Mouse (Mus musculus): ENCODE data around the gene Apoc3. TPM values are rescaled to one million over a fixed set of nuclear protein-coding genes. Genes with fewer than 3 reads are reported as not detected.

The Apoc3 gene
- polyA plus RNA-seq, 1 experiment from 2014 or later = 4.2 TPM

GRCm38 (mm10) chr9:46261131-46261530 lies 25.7 kb upstream of the Apoc3 start:
- ATAC-seq (replicated peaks; ENCODE audit: low FRiP score) = no peak
- 78% methylated on average over 7 of the region's 7 CpGs for WGBS

DNA sequence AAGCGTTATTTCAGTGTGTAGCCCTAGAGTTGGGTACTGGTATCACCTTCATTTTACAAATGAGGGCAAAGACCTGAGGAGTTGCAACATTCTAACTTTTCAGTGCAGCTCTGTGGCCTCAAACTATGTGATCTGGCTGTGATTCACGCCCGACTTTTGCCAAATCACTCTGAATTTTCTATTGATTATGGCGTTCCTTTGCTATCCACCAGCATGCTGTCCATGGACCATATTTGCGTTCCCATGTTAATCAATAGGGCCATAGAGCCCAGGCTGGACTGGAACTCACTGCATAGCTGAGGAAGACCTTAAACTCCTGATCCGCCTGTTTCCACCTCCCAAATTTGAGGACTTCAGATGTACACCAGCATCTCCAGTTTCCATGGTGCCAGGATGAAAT lies 23.7 kb upstream of the Apoc3 start:
- Histone ChIP-seq H3K27ac (ENCODE audit: low read depth, low read length) (no peak overlapping the region), H3K4me2 (no peak overlapping the region), H3K4me1 (replicated peaks; ENCODE audit: control insufficient read depth, insufficient read depth, low read length) (no peaks in the 10 kb centered on the region), H3K9me3 (ENCODE audit: control insufficient read depth, low read length) (no peaks in the 10 kb centered on the region), H3K36me3 (ENCODE audit: control insufficient read depth, insufficient read depth, low read length) (no peaks in the 10 kb centered on the region), H3K27me3 (replicated peaks; ENCODE audit: control insufficient read depth, insufficient read depth, low read length) (no peaks in the 10 kb centered on the region), H3K4me3 (ENCODE audit: low read depth, low read length) (no peak overlapping the region), H3K9ac (ENCODE audit: low read depth, low read length) (no peak overlapping the region)
- no peak for ATAC-seq (replicated peaks; ENCODE audit: low FRiP score)
- no peak for DNase-seq (ENCODE audit: low spot score)
- WGBS = 85% methylated on average over 6 of the region's 6 CpGs

More at GRCm38 (mm10) chr9:46261131-46261530, 25.7 kb upstream of the Apoc3 start:
- DNase-seq (ENCODE audit: low spot score) = no peak
- Histone ChIP-seq H3K9me3 (ENCODE audit: control insufficient read depth, low read length) (no peaks in the 10 kb centered on the region), H3K9ac (ENCODE audit: low read depth, low read length) (no peak overlapping the region), H3K4me1 (replicated peaks; ENCODE audit: control insufficient read depth, insufficient read depth, low read length) (no peaks in the 10 kb centered on the region), H3K4me3 (ENCODE audit: low read depth, low read length) (no peak overlapping the region), H3K27me3 (replicated peaks; ENCODE audit: control insufficient read depth, insufficient read depth, low read length) (no peaks in the 10 kb centered on the region), H3K4me2 (no peak overlapping the region), H3K36me3 (ENCODE audit: control insufficient read depth, insufficient read depth, low read length) (no peaks in the 10 kb centered on the region), H3K27ac (ENCODE audit: low read depth, low read length) (no peak overlapping the region)

DNA sequence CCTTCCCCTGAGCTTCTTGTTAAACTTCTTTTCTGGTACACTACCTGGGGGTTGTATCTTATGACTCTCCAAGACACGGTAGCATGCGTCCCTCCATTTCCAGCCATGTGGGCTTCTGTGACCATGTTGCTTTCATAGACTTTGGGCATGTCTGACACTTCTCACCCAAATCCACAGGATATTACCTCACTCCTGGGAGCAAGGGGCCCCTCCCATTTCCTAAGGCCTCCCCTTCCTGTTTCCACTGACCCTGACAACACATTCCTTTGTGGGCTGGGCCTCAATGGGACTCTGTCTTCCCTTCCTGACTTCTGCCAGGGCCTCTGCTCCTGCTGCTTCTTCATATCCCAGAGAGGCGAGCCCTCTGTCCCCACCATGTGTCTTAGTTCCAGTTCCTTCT lies 22.1 kb upstream of the Apoc3 start:
- H3K36me3 ChIP-seq (ENCODE audit: control insufficient read depth, insufficient read depth, low read length) = no peaks in the 10 kb centered on the region
- no peaks in the 10 kb centered on the region for H3K9me3 ChIP-seq (ENCODE audit: control insufficient read depth, low read length)
- no peaks in the 10 kb centered on the region for H3K27me3 ChIP-seq (replicated peaks; ENCODE audit: control insufficient read depth, insufficient read depth, low read length)
- H3K9ac ChIP-seq (ENCODE audit: low read depth, low read length) = no peak overlapping the region
- H3K4me2 ChIP-seq = no peak overlapping the region
- 72% methylated on average over 3 of the region's 3 CpGs for WGBS
- H3K4me3 ChIP-seq (ENCODE audit: low read depth, low read length) = no peak overlapping the region
- no peak for ATAC-seq (replicated peaks; ENCODE audit: low FRiP score)
- H3K27ac ChIP-seq (ENCODE audit: low read depth, low read length) = no peak overlapping the region
- no peaks in the 10 kb centered on the region for H3K4me1 ChIP-seq (replicated peaks; ENCODE audit: control insufficient read depth, insufficient read depth, low read length)
- no peak for DNase-seq (ENCODE audit: low spot score)

- no peak overlapping the region for H3K9ac ChIP-seq (ENCODE audit: low read depth, low read length)
- DNase-seq (ENCODE audit: low spot score) = no peak
- H3K4me1 ChIP-seq (replicated peaks; ENCODE audit: control insufficient read depth, insufficient read depth, low read length) = no peaks in the 10 kb centered on the region
- 82% methylated on average over 10 of the region's 10 CpGs for WGBS
- H3K27ac ChIP-seq (ENCODE audit: low read depth, low read length) = no peak overlapping the region
- H3K4me2 ChIP-seq = no peak overlapping the region
- no peaks in the 10 kb centered on the region for H3K9me3 ChIP-seq (ENCODE audit: control insufficient read depth, low read length)
- H3K4me3 ChIP-seq (ENCODE audit: low read depth, low read length) = no peak overlapping the region
- ATAC-seq (replicated peaks; ENCODE audit: low FRiP score) = no peak
- H3K36me3 ChIP-seq (ENCODE audit: control insufficient read depth, insufficient read depth, low read length) = no peaks in the 10 kb centered on the region
- no peaks in the 10 kb centered on the region for H3K27me3 ChIP-seq (replicated peaks; ENCODE audit: control insufficient read depth, insufficient read depth, low read length)
Observed at GRCm38 (mm10) chr9:46256658-46257385, 21.4 kb upstream of the Apoc3 start.

DNA sequence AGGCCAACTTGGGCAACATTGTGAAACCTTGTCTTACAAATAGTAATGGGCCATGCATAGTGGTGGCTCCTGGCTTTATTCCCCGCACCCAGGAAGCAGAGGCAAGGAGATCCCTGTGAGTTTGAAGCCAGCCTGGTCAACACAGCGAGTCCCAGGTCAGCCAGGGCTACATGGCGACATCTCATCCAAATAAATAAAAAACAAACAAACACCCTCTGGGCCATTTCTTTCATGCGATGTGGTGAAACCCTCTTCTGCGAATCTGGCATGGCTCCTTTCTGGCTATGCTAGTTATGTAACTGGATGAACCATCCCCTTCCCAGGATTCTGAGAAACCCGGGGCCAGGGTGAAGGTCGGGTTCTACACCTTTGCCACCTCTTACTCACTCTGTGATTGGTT lies 20.7 kb upstream of the Apoc3 start:
- no peaks in the 10 kb centered on the region for H3K36me3 ChIP-seq (ENCODE audit: control insufficient read depth, insufficient read depth, low read length)

GRCm38 (mm10) chr9:46246752-46247324 lies 11.4 kb upstream of the Apoc3 start:
- no peaks in the 10 kb centered on the region for H3K36me3 ChIP-seq (ENCODE audit: control insufficient read depth, insufficient read depth, low read length)
- WGBS = 29% methylated on average over 11 of the region's 11 CpGs
- DNase-seq (ENCODE audit: low spot score) = no peak
- H3K4me2 ChIP-seq = peak overlapping the region; percentile 26; the same call in 1 of the 2 replicates
- no peaks in the 10 kb centered on the region for H3K27me3 ChIP-seq (replicated peaks; ENCODE audit: control insufficient read depth, insufficient read depth, low read length)
- H3K9me3 ChIP-seq (ENCODE audit: control insufficient read depth, low read length) = no peaks in the 10 kb centered on the region
- H3K4me1 ChIP-seq (replicated peaks; ENCODE audit: control insufficient read depth, insufficient read depth, low read length) = no peaks in the 10 kb centered on the region
- H3K9ac ChIP-seq (ENCODE audit: low read depth, low read length) = no peak overlapping the region
- no peak overlapping the region for H3K27ac ChIP-seq (ENCODE audit: low read depth, low read length)
- ATAC-seq (replicated peaks; ENCODE audit: low FRiP score) = no peak; the same call in 1 of the 2 replicates
- H3K4me3 ChIP-seq (ENCODE audit: low read depth, low read length) = no peak overlapping the region

More for the DNA sequence above, 20.7 kb upstream of the Apoc3 start:
- ATAC-seq (replicated peaks; ENCODE audit: low FRiP score) (no peak), DNase-seq (ENCODE audit: low spot score) (no peak)
- WGBS = 85% methylated on average over 7 of the region's 7 CpGs
- Histone ChIP-seq H3K27ac (ENCODE audit: low read depth, low read length) (no peak overlapping the region), H3K4me2 (no peak overlapping the region), H3K4me3 (ENCODE audit: low read depth, low read length) (no peak overlapping the region), H3K27me3 (replicated peaks; ENCODE audit: control insufficient read depth, insufficient read depth, low read length) (no peaks in the 10 kb centered on the region), H3K4me1 (replicated peaks; ENCODE audit: control insufficient read depth, insufficient read depth, low read length) (no peaks in the 10 kb centered on the region), H3K9me3 (ENCODE audit: control insufficient read depth, low read length) (no peaks in the 10 kb centered on the region), H3K9ac (ENCODE audit: low read depth, low read length) (no peak overlapping the region)

GRCm38 (mm10) chr9:46243584-46243983 lies 8.1 kb upstream of the Apoc3 start:
- Histone ChIP-seq H3K9ac (ENCODE audit: low read depth, low read length) (no peak overlapping the region), H3K27ac (ENCODE audit: low read depth, low read length) (no peak overlapping the region), H3K4me1 (replicated peaks; ENCODE audit: control insufficient read depth, insufficient read depth, low read length) (no peaks in the 10 kb centered on the region), H3K9me3 (ENCODE audit: control insufficient read depth, low read length) (no peaks in the 10 kb centered on the region), H3K36me3 (ENCODE audit: control insufficient read depth, insufficient read depth, low read length) (no peaks in the 10 kb centered on the region), H3K4me2 (no peak overlapping the region), H3K27me3 (replicated peaks; ENCODE audit: control insufficient read depth, insufficient read depth, low read length) (no peaks in the 10 kb centered on the region), H3K4me3 (ENCODE audit: low read depth, low read length) (no peak overlapping the region)
- 71% methylated on average over 8 of the region's 8 CpGs for WGBS
- no peak for ATAC-seq (replicated peaks; ENCODE audit: low FRiP score)
- no peak for DNase-seq (ENCODE audit: low spot score)

DNA sequence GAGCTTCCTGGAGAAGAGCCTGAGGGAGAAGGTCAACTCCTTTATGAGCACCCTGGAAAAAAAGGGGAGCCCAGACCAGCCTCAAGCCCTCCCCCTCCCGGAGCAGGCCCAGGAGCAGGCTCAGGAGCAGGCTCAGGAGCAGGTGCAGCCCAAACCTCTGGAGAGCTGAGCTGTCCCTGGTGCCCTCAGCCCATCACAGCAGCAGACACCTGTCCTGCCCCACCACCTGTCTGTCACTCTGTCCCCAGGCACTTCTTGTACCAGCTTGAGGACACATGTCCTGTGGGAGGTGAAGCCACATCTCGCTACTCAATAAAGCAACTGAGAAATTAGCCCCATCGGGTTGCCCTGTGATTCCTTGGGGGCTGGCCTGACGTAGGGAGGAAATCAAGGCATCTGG lies 7.7 kb upstream of the Apoc3 start:
- H3K9me3 ChIP-seq (ENCODE audit: control insufficient read depth, low read length) = no peaks in the 10 kb centered on the region
- no peak for ATAC-seq (replicated peaks; ENCODE audit: low FRiP score)
- no peak overlapping the region for H3K9ac ChIP-seq (ENCODE audit: low read depth, low read length)
- H3K36me3 ChIP-seq (ENCODE audit: control insufficient read depth, insufficient read depth, low read length) = no peaks in the 10 kb centered on the region
- no peaks in the 10 kb centered on the region; the same call in 1 of the 2 replicates for H3K4me1 ChIP-seq (replicated peaks; ENCODE audit: control insufficient read depth, insufficient read depth, low read length)
- no peaks in the 10 kb centered on the region for H3K27me3 ChIP-seq (replicated peaks; ENCODE audit: control insufficient read depth, insufficient read depth, low read length)
- H3K27ac ChIP-seq (ENCODE audit: low read depth, low read length) = no peak overlapping the region
- WGBS = 80% methylated on average over 4 of the region's 4 CpGs
- no peak overlapping the region for H3K4me3 ChIP-seq (ENCODE audit: low read depth, low read length)
- DNase-seq (ENCODE audit: low spot score) = no peak
- no peak overlapping the region for H3K4me2 ChIP-seq

DNA sequence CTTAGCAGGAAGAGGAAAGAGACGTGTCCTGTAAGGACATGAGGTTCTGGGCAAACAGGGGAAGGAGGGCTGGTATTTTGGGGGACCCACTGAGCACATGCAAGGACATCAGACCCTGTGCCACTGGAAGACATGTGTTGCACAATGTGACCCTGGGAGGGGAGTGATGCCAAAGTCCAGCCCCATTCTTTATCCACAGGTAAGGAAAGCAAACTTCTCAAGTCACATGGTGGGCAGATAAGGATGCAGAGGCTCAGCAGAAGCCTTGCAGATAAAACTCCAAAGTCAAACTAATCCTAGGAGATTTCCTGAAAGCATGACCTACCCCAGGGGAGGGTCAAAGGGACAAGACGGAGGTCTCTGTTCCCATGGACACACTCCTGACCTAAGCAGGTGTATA lies 6.4 kb upstream of the Apoc3 start:
- H3K36me3 ChIP-seq (ENCODE audit: control insufficient read depth, insufficient read depth, low read length) = no peaks in the 10 kb centered on the region
- no peaks in the 10 kb centered on the region for H3K27me3 ChIP-seq (replicated peaks; ENCODE audit: control insufficient read depth, insufficient read depth, low read length)
- no peak overlapping the region for H3K9ac ChIP-seq (ENCODE audit: low read depth, low read length)
- H3K27ac ChIP-seq (ENCODE audit: low read depth, low read length) = no peak overlapping the region
- no peak overlapping the region for H3K4me3 ChIP-seq (ENCODE audit: low read depth, low read length)
- no peak for ATAC-seq (replicated peaks; ENCODE audit: low FRiP score)
- 66% methylated on average over 2 of the region's 2 CpGs for WGBS
- no peak overlapping the region for H3K4me2 ChIP-seq
- H3K4me1 ChIP-seq (replicated peaks; ENCODE audit: control insufficient read depth, insufficient read depth, low read length) = no peaks in the 10 kb centered on the region; the same call in 1 of the 2 replicates
- DNase-seq (ENCODE audit: low spot score) = no peak
- H3K9me3 ChIP-seq (ENCODE audit: control insufficient read depth, low read length) = no peaks in the 10 kb centered on the region
